Mouse (Mus musculus) G1E (cell line): ENCODE measurements at regions not wholly inside any gene's neighbourhood (a gene's known extent, or its start where the extent isn't known, plus 50 kb on each side); places are given as distances from the start of the nearest gene placed in this dataset.

Source experiments
- CTCF ChIP-seq: IDR thresholded peaks from 2 replicates; pipeline ENCODE4 v1.5.1; 2012; ENCODE audit warnings: low read depth, low read length, inconsistent platforms, mixed read lengths
- GATA1 ChIP-seq: IDR thresholded peaks from 2 replicates; pipeline ENCODE4 v1.6.1; 2012; ENCODE audit warnings: borderline replicate concordance, low read length, inconsistent platforms, mixed read lengths
- GATA2 ChIP-seq: IDR thresholded peaks from 2 replicates; pipeline ENCODE4 v1.6.1; 2012; ENCODE audit warnings: low read depth, low read length, inconsistent platforms, borderline replicate concordance
- POLR2AphosphoS5 ChIP-seq: IDR thresholded peaks from 2 replicates; pipeline ENCODE4 v1.6.1; 2012; ENCODE audit warnings: low read depth, low read length, inconsistent platforms; ENCODE audit not compliant: insufficient replicate concordance
- TAL1 ChIP-seq: conservative IDR thresholded peaks from 2 replicates; pipeline ENCODE4 v1.6.1; 2012; ENCODE audit warnings: low read depth, low read length, inconsistent platforms, mixed read lengths

- TF ChIP-seq CTCF: no peak
- no peak for TF ChIP-seq GATA1
- no peak for TF ChIP-seq TAL1
- no peak for TF ChIP-seq POLR2AphosphoS5
- no peak for TF ChIP-seq GATA2
These were observed 217.6 kb upstream of the Slc7a11 start for GRCm38 (mm10) chr3:50660966-50661365.
